Mouse (Mus musculus) forebrain, embryonic 12.5 days (tissue): ENCODE measurements at regions not wholly inside any gene's neighbourhood (a gene's known extent, or its start where the extent isn't known, plus 50 kb on each side); places are given as distances from the start of the nearest gene placed in this dataset.

Experiments
- ATAC-seq: fragments of 200-750 bp; cut with Nextera tagmentation; 2 replicates; pipeline ENCODE4 v1.8.0; 2017; ENCODE audit warnings: moderate TSS enrichment; ENCODE audit not compliant: low FRiP score
- H3K27ac ChIP-seq: fragments of 300-500 bp; sonication (generic); 2 replicates; pipeline ENCODE4 v1.5.1; 2016; ENCODE audit warnings: mild to moderate bottlenecking
- H3K27me3 ChIP-seq: fragments of 300-500 bp; sonication (generic); 2 replicates; pipeline ENCODE4 v1.6.1; 2016; ENCODE audit warnings: mild to moderate bottlenecking
- H3K36me3 ChIP-seq: fragments of 300-500 bp; sonication (generic); replicated peaks from 2 replicates; pipeline ENCODE4 v1.6.1; 2016; ENCODE audit warnings: mild to moderate bottlenecking
- H3K4me1 ChIP-seq: fragments of 300-500 bp; sonication (generic); 2 replicates; pipeline ENCODE4 v1.6.1; 2016
- H3K4me2 ChIP-seq: fragments of 300-500 bp; sonication (generic); 2 replicates; pipeline ENCODE4 v1.6.1; 2016; ENCODE audit warnings: mild to moderate bottlenecking, moderate library complexity
- H3K4me3 ChIP-seq: fragments of 300-500 bp; sonication (generic); replicated peaks from 2 replicates; pipeline ENCODE4 v1.5.1; 2016; ENCODE audit warnings: mild to moderate bottlenecking
- H3K9ac ChIP-seq: fragments of 300-500 bp; sonication (generic); 2 replicates; pipeline ENCODE4 v1.6.1; 2016; ENCODE audit warnings: mild to moderate bottlenecking
- H3K9me3 ChIP-seq: fragments of 300-500 bp; sonication (generic); 2 replicates; pipeline ENCODE4 v1.6.1; 2016
- WGBS: fragments of 180-500 bp; shearing (Covaris S2); methylation state at CpG from one replicate; pipeline ENCODE4 v1.1.7; 2016; 5-methylcytosine and 5-hydroxymethylcytosine counted together

DNA sequence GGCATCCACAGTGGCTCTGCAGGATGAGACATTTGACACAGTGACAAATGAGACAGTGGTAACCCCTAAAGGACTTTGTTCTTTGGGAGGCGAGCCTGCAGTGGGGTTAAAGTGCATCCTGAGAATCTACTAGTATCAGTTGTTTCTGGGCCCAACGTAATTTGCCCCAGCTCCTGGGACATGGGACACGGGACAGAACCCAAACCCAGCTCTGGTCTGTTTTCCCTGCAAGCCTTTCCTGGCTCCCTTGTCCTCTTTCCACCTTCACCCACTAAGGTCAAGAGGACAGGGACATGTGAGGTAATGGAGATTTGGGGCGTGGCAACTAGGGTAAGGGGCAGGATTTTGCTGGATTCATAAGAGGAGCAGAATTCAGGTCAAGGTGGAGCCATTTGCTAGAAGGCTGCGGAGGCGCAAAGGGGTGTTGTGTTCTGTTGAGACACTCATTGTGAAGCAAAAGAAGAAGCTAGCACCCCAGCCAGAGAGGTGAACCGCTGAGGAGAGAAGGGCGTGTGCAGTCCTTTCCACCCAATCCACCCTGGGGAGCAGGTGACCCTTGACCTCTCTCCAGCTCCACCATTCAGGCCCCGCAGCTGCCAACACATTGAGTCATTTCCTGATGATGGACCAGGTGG lies 80.6 kb upstream of the Mgmt start:
- no peak for ATAC-seq
- no peaks in the 10 kb centered on the region for H3K36me3 ChIP-seq
- no peaks in the 10 kb centered on the region for H3K27me3 ChIP-seq
- no peak overlapping the region for H3K4me3 ChIP-seq
- H3K9ac ChIP-seq, result no peak overlapping the region
- no peak overlapping the region for H3K27ac ChIP-seq
- no peak overlapping the region for H3K4me2 ChIP-seq
- H3K9me3 ChIP-seq, result no peaks in the 10 kb centered on the region
- WGBS, result 81% methylated on average over 9 of the region's 9 CpGs
- no peaks in the 10 kb centered on the region for H3K4me1 ChIP-seq

DNA sequence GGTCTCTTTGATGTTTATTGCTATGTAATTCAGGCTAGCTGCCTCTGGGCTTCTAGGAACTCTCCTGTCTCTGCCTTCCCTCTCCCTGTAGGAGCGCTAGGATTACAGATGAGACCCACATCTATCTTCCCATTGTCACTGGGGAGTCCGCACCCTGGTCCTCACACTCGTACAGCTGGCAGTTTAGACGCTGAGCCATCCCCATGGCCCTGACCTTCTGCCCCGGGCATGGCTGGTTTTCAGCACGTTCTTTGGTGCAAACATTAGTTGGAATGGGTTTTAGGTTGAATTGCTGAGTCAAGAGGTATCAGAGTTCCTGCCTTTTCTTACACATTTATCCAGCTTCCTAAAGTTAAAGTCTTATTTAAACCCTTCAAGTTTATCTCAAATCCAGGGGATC lies 79.7 kb upstream of the Mgmt start:
- no peak for ATAC-seq
- Histone ChIP-seq H3K27me3 (no peaks in the 10 kb centered on the region), H3K9ac (no peak overlapping the region), H3K4me2 (no peak overlapping the region), H3K4me3 (no peak overlapping the region), H3K4me1 (no peaks in the 10 kb centered on the region), H3K9me3 (no peaks in the 10 kb centered on the region), H3K27ac (no peak overlapping the region), H3K36me3 (no peaks in the 10 kb centered on the region)
- 89% methylated on average over 6 of the region's 6 CpGs for WGBS

DNA sequence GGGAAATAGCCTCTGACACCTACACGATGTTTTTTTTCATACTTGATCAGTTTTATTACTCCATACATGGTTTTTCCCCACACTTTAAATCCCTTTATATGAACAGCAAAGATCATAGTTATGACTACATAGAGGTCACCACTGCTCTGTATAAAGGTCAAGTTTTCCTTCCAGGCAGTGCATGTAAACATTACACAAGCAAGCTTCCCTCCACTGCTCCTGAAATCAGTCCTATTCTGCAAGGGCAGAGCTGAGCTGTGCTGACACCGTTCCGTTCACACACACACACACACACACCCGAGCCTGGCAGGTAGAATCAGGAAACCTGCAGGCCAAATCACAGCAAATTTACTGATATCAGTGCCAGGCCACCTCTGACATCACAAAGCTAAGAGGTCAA lies 74.1 kb upstream of the Mgmt start:
- H3K36me3 ChIP-seq, result no peaks in the 10 kb centered on the region
- H3K4me1 ChIP-seq, result peaks cover 2% of the 10 kb centered on the region
- H3K27ac ChIP-seq, result no peak overlapping the region
- no peaks in the 10 kb centered on the region for H3K9me3 ChIP-seq
- H3K27me3 ChIP-seq, result peaks cover 8% of the 10 kb centered on the region; the same call in 1 of the 2 replicates
- no peak for ATAC-seq
- H3K9ac ChIP-seq, result no peak overlapping the region
- 63% methylated on average over 4 of the region's 4 CpGs for WGBS
- H3K4me3 ChIP-seq, result no peak overlapping the region
- no peak overlapping the region for H3K4me2 ChIP-seq

DNA sequence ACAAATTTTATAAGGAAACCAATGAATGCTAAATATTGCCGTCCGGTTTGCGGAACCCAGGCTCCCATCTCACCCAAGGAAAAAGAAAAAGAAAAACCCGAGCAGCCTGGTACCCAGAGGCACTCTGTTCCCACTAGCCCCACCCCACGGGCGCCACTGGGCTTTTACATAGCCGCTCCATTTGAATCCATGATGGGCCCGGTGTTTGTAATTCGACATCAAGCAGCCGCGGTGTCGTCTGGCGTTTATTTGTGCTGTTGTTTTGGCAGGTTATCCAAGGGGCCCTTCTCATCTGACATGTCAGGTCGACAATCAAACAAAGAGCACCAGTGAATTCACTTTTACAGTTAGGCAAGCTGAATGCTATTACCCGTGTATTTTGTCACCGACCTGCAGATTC lies 68.8 kb upstream of the Mgmt start:
- no peaks in the 10 kb centered on the region for H3K9me3 ChIP-seq
- peaks cover 17% of the 10 kb centered on the region; the same call in 1 of the 2 replicates for H3K27me3 ChIP-seq
- ATAC-seq, result no peak
- H3K4me3 ChIP-seq, result peak overlapping the region; percentile 22
- H3K27ac ChIP-seq, result no peak overlapping the region
- peaks cover 12% of the 10 kb centered on the region for H3K4me1 ChIP-seq
- H3K9ac ChIP-seq, result no peak overlapping the region
- H3K36me3 ChIP-seq, result no peaks in the 10 kb centered on the region
- WGBS, result 13% methylated on average over 16 of the region's 16 CpGs
- peak overlapping the region; percentile 42 for H3K4me2 ChIP-seq

DNA sequence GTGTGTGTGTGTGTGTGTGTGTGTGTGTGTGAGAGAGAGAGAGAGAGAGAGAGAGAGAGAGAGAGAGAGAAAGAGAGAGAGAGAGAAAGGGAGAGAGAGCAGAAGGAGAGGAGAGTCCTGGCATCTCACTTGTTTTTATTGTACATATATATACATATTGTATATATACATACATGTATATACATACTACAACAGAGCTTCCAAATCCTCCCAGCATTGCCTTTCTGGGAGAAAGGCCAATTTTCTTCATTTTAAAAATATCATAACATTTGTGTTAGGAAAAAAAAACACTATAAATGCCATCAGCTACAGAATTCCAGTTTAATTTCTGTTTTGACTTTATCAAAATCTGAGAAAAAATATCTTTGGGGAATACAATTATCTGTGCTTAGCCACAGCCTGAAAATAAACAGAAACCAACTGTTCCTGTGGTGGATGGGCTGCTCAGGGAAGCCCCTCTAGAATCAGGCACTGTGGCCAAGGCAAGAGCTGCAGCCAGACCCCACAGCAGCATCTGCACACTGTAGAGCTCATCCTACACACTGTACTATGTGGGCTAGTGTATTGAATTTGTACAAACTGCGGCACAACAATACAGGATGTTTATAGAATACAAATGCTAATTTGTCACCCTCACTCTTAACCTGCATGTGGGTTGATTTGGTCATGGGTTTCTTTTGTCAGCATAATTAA lies 64.6 kb upstream of the Mgmt start:
- H3K4me3 ChIP-seq, result no peak overlapping the region
- H3K27me3 ChIP-seq, result peaks cover 10% of the 10 kb centered on the region; the same call in 1 of the 2 replicates
- H3K27ac ChIP-seq, result no peak overlapping the region
- H3K36me3 ChIP-seq, result no peaks in the 10 kb centered on the region
- peaks cover 12% of the 10 kb centered on the region for H3K4me1 ChIP-seq
- no peaks in the 10 kb centered on the region for H3K9me3 ChIP-seq
- 68% methylated on average over 1 of the region's 1 CpGs for WGBS
- no peak overlapping the region for H3K9ac ChIP-seq
- no peak for ATAC-seq
- H3K4me2 ChIP-seq, result no peak overlapping the region

DNA sequence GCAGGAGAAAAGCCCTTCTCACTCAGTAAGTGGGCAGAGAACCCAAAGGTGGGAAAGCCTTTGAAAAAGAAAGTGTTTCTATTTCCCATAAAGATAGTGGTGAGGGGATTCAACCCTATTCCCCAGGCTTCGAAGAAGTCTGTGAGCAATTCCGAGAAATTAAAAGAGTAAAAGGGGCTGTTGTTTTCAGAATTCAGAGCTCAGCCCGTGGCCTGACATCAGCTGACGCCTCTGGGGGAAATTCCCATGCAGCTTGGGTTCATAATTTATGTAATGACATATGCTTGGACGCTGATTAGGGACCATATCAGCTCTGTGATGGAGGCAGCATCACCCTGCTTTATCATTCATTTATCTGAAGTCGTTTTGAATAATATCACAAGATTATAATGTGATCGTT lies 62.0 kb upstream of the Mgmt start:
- Histone ChIP-seq H3K9ac (no peak overlapping the region), H3K4me1 (no peaks in the 10 kb centered on the region), H3K4me3 (no peak overlapping the region), H3K4me2 (no peak overlapping the region), H3K27ac (no peak overlapping the region), H3K9me3 (no peaks in the 10 kb centered on the region), H3K27me3 (peaks cover 9% of the 10 kb centered on the region; the same call in 1 of the 2 replicates), H3K36me3 (no peaks in the 10 kb centered on the region)
- 77% methylated on average over 7 of the region's 7 CpGs for WGBS
- ATAC-seq, result no peak

DNA sequence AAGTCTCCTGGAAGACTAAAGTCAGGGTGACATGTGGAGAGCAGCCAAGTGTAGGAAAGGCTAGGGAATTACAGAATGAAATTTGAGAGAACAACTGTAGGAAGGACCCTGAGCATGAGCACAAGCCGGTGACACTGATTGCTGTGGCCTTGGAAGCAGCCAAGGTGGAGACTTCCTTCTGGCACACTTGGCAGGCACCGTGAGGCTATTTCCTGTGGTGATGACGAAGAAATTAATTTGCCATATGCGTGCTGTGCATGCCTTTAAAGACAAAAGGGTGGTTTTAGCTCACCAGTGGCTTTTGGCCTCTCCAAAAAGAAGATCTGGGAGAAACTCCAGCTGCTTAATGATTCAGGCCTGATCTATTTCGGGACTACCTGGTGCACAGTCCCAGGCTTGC lies 55.4 kb upstream of the Mgmt start:
- WGBS, result 85% methylated on average over 5 of the region's 5 CpGs
- no peak for ATAC-seq
- H3K9ac ChIP-seq, result no peak overlapping the region
- H3K4me3 ChIP-seq, result no peak overlapping the region
- H3K4me2 ChIP-seq, result no peak overlapping the region
- no peaks in the 10 kb centered on the region for H3K36me3 ChIP-seq
- H3K27ac ChIP-seq, result no peak overlapping the region
- H3K4me1 ChIP-seq, result peaks cover 13% of the 10 kb centered on the region
- H3K9me3 ChIP-seq, result no peaks in the 10 kb centered on the region
- peaks cover 29% of the 10 kb centered on the region for H3K27me3 ChIP-seq

DNA sequence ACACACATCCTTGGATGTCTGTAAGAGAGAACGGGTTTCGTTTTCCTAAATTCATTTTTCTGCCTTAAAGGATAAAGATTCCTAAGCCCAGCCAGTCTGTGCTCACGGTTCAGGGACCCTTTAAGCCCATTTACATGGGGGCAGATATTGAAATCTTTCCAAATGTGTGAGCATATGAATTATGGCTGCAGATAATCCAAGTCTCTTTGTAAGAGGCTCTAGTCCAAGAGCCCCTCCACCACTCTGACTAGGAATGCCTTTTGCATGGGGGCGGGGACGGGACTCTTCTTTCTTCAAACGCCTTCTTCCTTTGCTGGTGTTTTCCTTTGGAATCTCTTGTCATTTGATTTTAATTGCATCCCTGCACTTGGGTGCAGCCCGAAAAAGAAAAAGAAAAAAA lies 54.2 kb upstream of the Mgmt start:
- H3K9me3 ChIP-seq, result no peaks in the 10 kb centered on the region
- no peaks in the 10 kb centered on the region for H3K36me3 ChIP-seq

DNA sequence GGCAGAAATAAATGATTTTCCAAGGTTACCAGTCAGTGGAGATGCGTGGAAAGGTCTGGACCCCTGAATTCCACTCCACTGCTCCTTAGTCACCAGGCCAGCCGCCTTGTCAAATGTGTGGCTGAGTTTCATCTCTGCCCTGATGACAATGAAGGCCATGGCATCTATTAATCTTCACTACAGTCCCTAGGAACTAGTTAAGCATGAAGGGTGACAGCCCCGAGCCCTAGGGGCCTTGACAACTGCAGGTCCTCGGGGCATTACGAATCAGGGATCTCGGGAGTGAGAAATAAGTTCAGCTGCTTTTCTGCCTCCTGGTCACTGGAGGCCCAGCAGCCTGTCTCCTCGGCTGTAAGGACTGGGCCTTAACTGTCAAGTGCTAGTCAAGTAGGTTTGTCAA lies 51.7 kb upstream of the Mgmt start:
- no peaks in the 10 kb centered on the region for H3K36me3 ChIP-seq
- H3K4me2 ChIP-seq, result no peak overlapping the region
- H3K4me3 ChIP-seq, result no peak overlapping the region
- H3K27ac ChIP-seq, result no peak overlapping the region
- no peak for ATAC-seq
- no peaks in the 10 kb centered on the region for H3K9me3 ChIP-seq
- no peak overlapping the region for H3K9ac ChIP-seq
- peaks cover 40% of the 10 kb centered on the region for H3K4me1 ChIP-seq
- WGBS, result 85% methylated on average over 7 of the region's 7 CpGs
- H3K27me3 ChIP-seq, result peaks cover 43% of the 10 kb centered on the region

More for the DNA sequence above, 54.2 kb upstream of the Mgmt start:
- 61% methylated on average over 7 of the region's 7 CpGs for WGBS
- H3K27ac ChIP-seq, result no peak overlapping the region
- H3K4me1 ChIP-seq, result peaks cover 23% of the 10 kb centered on the region
- no peak for ATAC-seq
- H3K4me3 ChIP-seq, result no peak overlapping the region
- H3K9ac ChIP-seq, result no peak overlapping the region
- no peak overlapping the region for H3K4me2 ChIP-seq
- peaks cover 29% of the 10 kb centered on the region for H3K27me3 ChIP-seq

DNA sequence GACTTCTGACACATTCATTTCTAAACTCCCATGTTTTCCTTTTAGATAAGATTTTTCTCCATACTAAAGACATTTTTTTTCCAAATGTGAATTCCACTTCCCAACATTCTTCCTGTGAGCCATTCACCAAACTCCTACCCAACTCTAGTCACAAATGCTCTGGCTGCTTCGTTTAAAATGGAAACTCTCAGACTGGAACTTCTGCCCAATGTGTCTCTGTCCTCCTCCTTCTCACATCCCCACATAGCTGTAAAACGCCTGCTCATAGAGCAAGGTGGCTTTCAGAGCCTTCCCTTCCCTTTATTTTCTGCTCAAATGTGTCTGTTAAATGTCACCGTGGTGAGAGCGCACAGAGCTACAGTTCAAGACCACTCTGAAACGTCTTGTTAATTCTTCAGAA lies 50.1 kb upstream of the Mgmt start:
- Histone ChIP-seq H3K27me3 (peaks cover 45% of the 10 kb centered on the region), H3K4me1 (peaks cover 40% of the 10 kb centered on the region), H3K4me2 (no peak overlapping the region), H3K4me3 (no peak overlapping the region), H3K27ac (0 out of 2 replicates have a peak overlapping the region, but pooled peaks have one; percentile 13), H3K36me3 (no peaks in the 10 kb centered on the region), H3K9ac (no peak overlapping the region), H3K9me3 (no peaks in the 10 kb centered on the region)
- WGBS, result 15% methylated on average over 5 of the region's 5 CpGs
- no peak for ATAC-seq
